Mouse (Mus musculus) stomach, postnatal 0 days (tissue): Measurements from ENCODE around the gene Fgfr2. TPM values are rescaled to one million over a fixed set of nuclear protein-coding genes. Genes with fewer than 3 reads are reported as not detected.

Experiments
- ATAC-seq: fragments of 200-750 bp; cut with Nextera tagmentation; 2 replicates; pipeline ENCODE4 v1.8.0; 2017; ENCODE audit not compliant: low FRiP score, low TSS enrichment
- DNase-seq: peaks from one replicate; pipeline ENCODE4 v3.0.0-alpha.2; 2016; ENCODE audit warnings: low spot score
- H3K27ac ChIP-seq: fragments of 300-500 bp; sonication (generic); replicated peaks from 2 replicates; pipeline ENCODE4 v1.5.1; 2014; ENCODE audit warnings: mild to moderate bottlenecking, control low read depth
- H3K27me3 ChIP-seq: fragments of 300-500 bp; sonication (generic); 2 replicates; pipeline ENCODE4 v1.6.1; 2014; ENCODE audit warnings: low read length; ENCODE audit not compliant: control insufficient read depth, insufficient read depth
- H3K36me3 ChIP-seq: fragments of 300-500 bp; sonication (generic); 2 replicates; pipeline ENCODE4 v1.6.1; 2014; ENCODE audit warnings: low read length, mixed read lengths; ENCODE audit not compliant: control insufficient read depth, insufficient read depth
- H3K4me1 ChIP-seq: fragments of 300-500 bp; sonication (generic); replicated peaks from 2 replicates; pipeline ENCODE4 v1.6.1; 2014; ENCODE audit warnings: antibody characterized with exemption; ENCODE audit not compliant: control insufficient read depth, insufficient read depth
- H3K4me2 ChIP-seq: fragments of 300-500 bp; sonication (generic); replicated peaks from 2 replicates; pipeline ENCODE4 v1.6.1; 2014; ENCODE audit warnings: low read depth, mild to moderate bottlenecking, control low read depth, moderate library complexity
- H3K4me3 ChIP-seq: fragments of 300-500 bp; sonication (generic); 2 replicates; pipeline ENCODE4 v1.5.1; 2014; ENCODE audit warnings: low read depth, low read length, control low read depth
- H3K9ac ChIP-seq: fragments of 300-500 bp; sonication (generic); 2 replicates; pipeline ENCODE4 v1.6.1; 2014; ENCODE audit warnings: mild to moderate bottlenecking, low read length, control low read depth, mixed read lengths
- H3K9me3 ChIP-seq: fragments of 300-500 bp; sonication (generic); 2 replicates; pipeline ENCODE4 v1.6.1; 2016; ENCODE audit warnings: low read length; ENCODE audit not compliant: control insufficient read depth
- CTCF ChIP-seq: IDR thresholded peaks from 2 replicates; pipeline ENCODE4 v1.5.1; 2016; ENCODE audit warnings: antibody characterized with exemption, low read depth, mild to moderate bottlenecking, moderate library complexity
- EP300 ChIP-seq: optimal IDR thresholded peaks from 2 replicates; pipeline ENCODE3; 2016; ENCODE audit warnings: antibody characterized with exemption
- WGBS: fragments of 180-500 bp; shearing (Covaris S2); extraction: QIAGEN DNeasy Blood & Tissue Kit; methylation state at CpG from one replicate; pipeline ENCODE4 v1.1.7; 2014; 5-methylcytosine and 5-hydroxymethylcytosine counted together
- polyA plus RNA-seq: library from polyadenylated mRNA; unstranded; fragments of >200 nt; fragmentation: Nextera tagmentation; extraction: Ambion mirVana; gene quantifications from 2 replicates; pipeline ENCODE4 v1.2.1, GENCODE M21; 2015

Gene Fgfr2
- polyA plus RNA-seq, 1 experiment from 2014 or later, result 60.8 TPM

GRCm38 (mm10) chr7:130664629-130665028 is 2458.5 kb downstream of the Fgfr2 start:
- no peaks in the 10 kb centered on the region for H3K9me3 ChIP-seq
- H3K4me3 ChIP-seq, result no peak overlapping the region
- no peaks in the 10 kb centered on the region for H3K4me1 ChIP-seq
- no peak overlapping the region for H3K9ac ChIP-seq
- H3K36me3 ChIP-seq, result no peaks in the 10 kb centered on the region
- 88% methylated on average over 5 of the region's 5 CpGs for WGBS
- no peak overlapping the region for H3K27ac ChIP-seq
- ATAC-seq, result no peak
- DNase-seq, result no peak
- no peaks in the 10 kb centered on the region for H3K27me3 ChIP-seq
- no peak for TF ChIP-seq EP300
- TF ChIP-seq CTCF, result peak; percentile 47
- no peak overlapping the region for H3K4me2 ChIP-seq

DNA sequence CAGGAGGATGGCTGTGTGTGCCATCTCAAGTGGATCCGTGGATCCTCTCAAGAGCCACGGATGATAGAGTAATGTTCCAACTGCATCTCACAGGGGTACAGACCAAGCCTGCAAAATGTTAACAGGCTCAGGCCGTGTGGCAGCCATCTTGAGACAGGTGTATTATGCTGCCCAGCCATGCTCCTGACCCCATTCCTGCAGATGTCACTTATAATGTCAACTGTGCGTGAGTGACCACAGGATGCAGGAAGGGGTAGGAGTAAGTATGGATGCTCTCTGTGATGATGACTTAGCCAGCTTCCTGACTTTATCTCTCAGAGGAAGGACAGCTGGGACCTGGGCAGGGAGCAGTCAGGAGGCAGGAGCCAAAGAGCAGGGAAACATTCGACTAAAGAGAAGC is 2459.1 kb downstream of the Fgfr2 start:
- no peak overlapping the region for H3K9ac ChIP-seq
- ATAC-seq (no peak), DNase-seq (no peak)
- H3K27ac ChIP-seq, result no peak overlapping the region
- H3K4me1 ChIP-seq, result no peaks in the 10 kb centered on the region
- H3K9me3 ChIP-seq, result no peaks in the 10 kb centered on the region
- H3K4me3 ChIP-seq, result no peak overlapping the region
- WGBS, result 95% methylated on average over 5 of the region's 5 CpGs
- TF ChIP-seq CTCF, result no peak
- no peak for TF ChIP-seq EP300
- no peaks in the 10 kb centered on the region for H3K27me3 ChIP-seq
- H3K36me3 ChIP-seq, result no peaks in the 10 kb centered on the region
- no peak overlapping the region for H3K4me2 ChIP-seq

DNA sequence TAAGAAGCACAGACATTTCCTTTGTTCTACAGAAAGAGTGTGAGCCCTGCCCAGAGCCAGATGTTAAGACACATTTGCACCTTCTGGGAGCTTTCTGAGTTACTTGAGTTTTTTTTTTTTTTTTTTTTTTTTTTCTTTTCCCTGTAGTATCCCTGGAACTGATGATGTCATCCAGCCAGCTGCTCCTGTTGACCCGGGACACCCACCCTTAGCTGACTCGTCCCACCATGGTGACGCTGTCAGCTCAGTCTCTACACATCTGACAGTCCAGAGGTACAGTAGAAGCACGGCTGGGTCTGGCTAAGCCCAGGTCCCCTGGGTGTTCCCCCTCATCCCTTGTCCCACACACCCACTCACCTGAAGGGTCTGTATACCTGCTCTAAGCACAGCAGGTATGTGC is 2460.3 kb downstream of the Fgfr2 start:
- Histone ChIP-seq H3K9ac (no peak overlapping the region), H3K4me3 (no peak overlapping the region), H3K4me1 (no peaks in the 10 kb centered on the region), H3K4me2 (no peak overlapping the region), H3K9me3 (no peaks in the 10 kb centered on the region), H3K36me3 (no peaks in the 10 kb centered on the region), H3K27me3 (no peaks in the 10 kb centered on the region), H3K27ac (no peak overlapping the region)
- ATAC-seq, result no peak
- DNase-seq, result no peak
- 68% methylated on average over 4 of the region's 4 CpGs for WGBS
- no peak for TF ChIP-seq CTCF
- no peak for TF ChIP-seq EP300

- H3K4me3 ChIP-seq, result no peak overlapping the region
- WGBS, result 67% methylated on average over 5 of the region's 5 CpGs
- H3K4me1 ChIP-seq, result no peaks in the 10 kb centered on the region
- ATAC-seq (0 out of 2 replicates have a peak, but pooled peaks have one; percentile 27), DNase-seq (no peak)
- H3K27me3 ChIP-seq, result no peaks in the 10 kb centered on the region
- H3K36me3 ChIP-seq, result no peaks in the 10 kb centered on the region
- H3K9ac ChIP-seq, result no peak overlapping the region
- H3K4me2 ChIP-seq, result no peak overlapping the region
- TF ChIP-seq EP300, result no peak
- TF ChIP-seq CTCF, result no peak
- H3K27ac ChIP-seq, result no peak overlapping the region
- no peaks in the 10 kb centered on the region for H3K9me3 ChIP-seq
These were observed 2460.9 kb downstream of the Fgfr2 start for GRCm38 (mm10) chr7:130662250-130662649.

DNA sequence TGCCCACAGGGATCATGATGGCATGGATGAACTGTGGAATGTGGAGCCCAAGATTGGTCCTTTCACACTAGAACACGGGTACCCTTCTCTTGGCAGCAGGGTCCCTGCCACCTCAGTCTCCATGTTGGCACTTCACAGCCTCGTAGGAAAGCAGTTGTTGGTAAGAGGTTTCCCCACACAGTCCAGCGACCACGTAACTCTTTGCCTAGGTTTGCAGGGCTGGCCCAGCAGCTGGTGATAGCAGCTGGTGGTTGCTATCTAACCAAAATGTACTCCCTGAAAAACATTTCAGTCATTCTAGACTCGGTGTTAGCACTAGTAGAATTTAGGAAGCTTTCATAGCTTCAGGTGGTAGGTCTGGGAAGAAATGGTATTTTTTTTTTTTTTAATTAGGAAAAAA is 2464.0 kb downstream of the Fgfr2 start:
- Histone ChIP-seq H3K36me3 (no peaks in the 10 kb centered on the region), H3K9me3 (no peaks in the 10 kb centered on the region), H3K4me2 (no peak overlapping the region), H3K27me3 (no peaks in the 10 kb centered on the region), H3K4me1 (no peaks in the 10 kb centered on the region; the same call in 1 of the 2 replicates), H3K27ac (no peak overlapping the region), H3K9ac (no peak overlapping the region), H3K4me3 (no peak overlapping the region)
- 93% methylated on average over 5 of the region's 5 CpGs for WGBS
- DNase-seq, result no peak
- TF ChIP-seq CTCF (no peak), EP300 (no peak)
- no peak for ATAC-seq

DNA sequence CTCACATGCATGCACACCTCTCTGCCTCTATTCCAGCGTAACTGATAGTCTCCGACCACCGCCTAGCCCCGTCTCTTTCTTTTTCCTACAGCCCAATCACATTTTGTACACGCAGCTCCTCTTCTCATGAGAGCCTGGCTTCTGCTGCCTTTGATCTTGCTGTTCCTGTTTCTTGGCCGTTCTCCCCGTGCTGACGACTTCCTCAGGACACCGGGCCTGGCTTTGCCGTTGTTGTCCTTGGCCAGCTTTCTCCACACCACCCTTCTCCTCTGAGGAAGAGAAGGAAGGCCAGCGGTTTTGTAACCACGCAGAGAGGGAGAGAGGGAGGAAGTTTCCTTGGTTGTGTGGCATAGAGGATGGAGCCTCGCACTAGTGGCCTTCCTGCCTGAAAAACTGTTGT is 2465.4 kb downstream of the Fgfr2 start:
- Histone ChIP-seq H3K36me3 (no peaks in the 10 kb centered on the region), H3K4me2 (no peak overlapping the region), H3K27ac (no peak overlapping the region), H3K9me3 (no peaks in the 10 kb centered on the region), H3K4me3 (no peak overlapping the region), H3K4me1 (no peaks in the 10 kb centered on the region; the same call in 1 of the 2 replicates), H3K9ac (no peak overlapping the region), H3K27me3 (no peaks in the 10 kb centered on the region)
- WGBS, result 74% methylated on average over 13 of the region's 13 CpGs
- TF ChIP-seq EP300 (no peak), CTCF (no peak)
- no peak for DNase-seq
- ATAC-seq, result no peak
